Mouse (Mus musculus) naive thymus-derived CD4-positive, alpha-beta T cell, adult 2 months (primary cell): Measurements from ENCODE around the gene Fibp.

ENCODE experiments used
- DNase-seq: peaks from one replicate; pipeline ENCODE4 v3.0.0-alpha.2; 2011; ENCODE audit warnings: low read depth

Gene Fibp

DNA sequence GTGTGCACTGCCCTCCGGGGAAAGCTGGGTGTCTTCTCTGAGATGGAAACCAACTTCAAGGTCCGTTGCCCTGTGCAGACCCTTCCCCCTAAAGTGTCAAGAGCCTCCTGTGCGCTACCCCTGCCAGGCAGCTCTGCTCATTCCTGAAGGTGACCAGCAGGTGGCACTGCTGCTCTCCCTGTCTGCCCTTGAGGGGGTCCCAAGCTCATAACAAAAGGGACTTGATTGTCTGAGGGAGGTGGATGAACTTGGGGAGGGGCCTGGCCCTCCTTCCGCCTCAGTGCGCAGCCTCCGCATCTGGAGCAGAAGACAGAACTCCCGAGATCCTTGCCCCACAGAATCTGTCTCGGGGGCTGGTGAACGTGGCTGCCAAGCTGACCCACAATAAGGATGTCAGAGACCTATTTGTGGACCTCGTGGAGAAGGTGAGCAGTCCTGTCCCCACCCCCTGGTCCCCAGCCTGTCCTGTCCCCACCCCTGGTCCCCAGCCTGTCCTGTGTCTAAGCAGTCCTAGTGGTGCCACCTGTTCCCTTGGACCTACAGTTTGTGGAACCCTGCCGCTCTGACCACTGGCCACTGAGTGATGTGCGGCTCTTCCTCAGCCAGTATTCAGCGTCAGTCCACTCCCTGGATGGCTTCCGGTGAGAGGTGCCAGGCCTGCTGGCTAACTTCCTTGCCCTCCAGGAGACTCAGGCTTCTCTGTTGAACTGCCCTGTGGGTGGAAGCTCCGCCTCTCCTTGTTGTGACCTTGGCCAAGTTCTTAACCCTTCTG is 3.6 kb downstream of the Fibp start:
- DNase-seq = peak; percentile 73

DNA sequence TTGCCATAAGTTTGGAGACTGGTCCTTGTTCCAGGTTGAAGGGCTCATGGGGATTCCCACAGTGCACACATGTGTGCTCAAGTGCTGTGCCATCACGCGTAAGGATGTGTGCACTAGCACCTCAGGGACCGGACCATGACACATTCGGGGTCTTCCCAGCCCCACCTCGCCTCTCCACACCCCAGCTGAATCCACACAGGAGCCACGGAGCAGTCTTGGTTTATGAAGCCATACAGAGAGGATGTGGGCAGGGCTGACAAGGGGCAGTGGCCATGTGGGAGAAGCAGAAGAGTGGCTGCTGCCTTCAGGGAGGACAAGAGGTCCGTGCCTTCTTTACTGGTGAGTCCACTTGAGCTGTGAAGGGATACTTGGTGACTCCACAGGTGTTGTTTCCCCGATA is 4.6 kb downstream of the Fibp start:
- no peak for DNase-seq

DNA sequence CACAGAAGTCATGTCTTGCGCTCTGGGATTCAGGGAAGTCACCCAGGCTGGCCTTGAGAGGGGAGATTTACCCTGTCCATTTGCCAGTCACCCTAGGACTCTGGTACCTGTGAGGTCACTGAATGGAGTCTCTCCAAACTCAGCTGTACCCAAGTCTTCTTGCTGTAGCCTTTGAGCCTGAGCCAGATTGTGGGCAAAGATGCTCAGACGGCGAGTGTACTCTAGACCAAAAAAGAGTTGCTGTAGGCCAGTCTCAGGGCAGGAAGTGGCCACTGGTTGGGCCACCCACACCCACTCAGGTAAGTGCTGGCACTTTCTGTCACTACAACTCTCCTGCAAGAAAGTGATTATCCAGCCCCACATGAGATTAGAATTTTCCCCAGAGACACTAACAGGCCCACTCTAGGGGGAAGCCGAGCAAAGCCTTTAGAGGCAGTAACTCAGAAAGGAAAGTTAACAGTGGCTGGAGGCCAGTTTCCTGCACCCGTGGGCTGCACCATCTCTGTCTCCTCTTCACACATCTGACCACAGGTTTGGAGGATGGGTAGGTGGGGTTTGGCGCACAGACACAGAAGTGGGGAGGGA is 6.6 kb downstream of the Fibp start:
- DNase-seq = no peak

DNA sequence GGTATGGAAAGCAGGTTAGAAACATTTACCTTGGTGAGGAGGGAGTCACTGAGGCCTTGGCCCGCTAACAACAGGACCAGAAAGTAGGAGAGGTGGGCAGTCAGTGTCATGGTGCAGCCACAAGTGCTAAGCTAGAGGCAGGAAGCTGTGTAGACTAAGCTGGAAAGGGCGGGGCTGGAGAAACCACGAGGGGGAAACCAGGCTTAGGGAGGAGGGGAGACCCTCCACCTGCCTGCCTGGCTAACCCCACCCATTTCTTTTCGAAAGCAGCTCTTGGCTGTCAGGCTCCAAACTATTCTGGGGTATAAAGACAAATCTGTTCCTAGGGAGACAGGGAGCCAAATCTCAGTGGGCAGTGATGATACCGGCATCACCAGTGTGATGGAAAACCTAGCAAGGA is 8.0 kb downstream of the Fibp start, which contains the start of gene Ctsw:
Gene Ctsw (minus strand): TSS at position 134 of the 400 bp plus-strand sequence.
- peak; percentile 63 for DNase-seq

DNA sequence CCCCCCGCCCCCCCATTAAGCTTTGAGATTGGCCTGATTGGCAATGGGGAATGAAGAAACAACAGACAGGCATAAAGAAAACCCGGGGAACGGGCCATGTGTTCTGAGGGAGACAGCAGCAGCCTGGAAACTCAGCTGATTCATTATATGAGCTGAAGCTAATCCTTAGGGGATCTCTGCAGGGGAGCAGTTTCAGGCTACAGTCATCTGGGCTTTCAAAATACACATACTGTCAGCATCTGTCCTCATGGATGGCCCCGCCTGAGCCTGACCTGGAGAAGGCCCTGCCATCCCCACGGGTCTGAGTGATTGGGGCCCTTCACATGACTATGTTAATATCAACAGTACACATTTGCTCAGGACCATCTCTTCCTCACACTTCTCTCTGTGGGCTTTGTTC is 11.4 kb downstream of the Fibp start:
- no peak for DNase-seq

DNA sequence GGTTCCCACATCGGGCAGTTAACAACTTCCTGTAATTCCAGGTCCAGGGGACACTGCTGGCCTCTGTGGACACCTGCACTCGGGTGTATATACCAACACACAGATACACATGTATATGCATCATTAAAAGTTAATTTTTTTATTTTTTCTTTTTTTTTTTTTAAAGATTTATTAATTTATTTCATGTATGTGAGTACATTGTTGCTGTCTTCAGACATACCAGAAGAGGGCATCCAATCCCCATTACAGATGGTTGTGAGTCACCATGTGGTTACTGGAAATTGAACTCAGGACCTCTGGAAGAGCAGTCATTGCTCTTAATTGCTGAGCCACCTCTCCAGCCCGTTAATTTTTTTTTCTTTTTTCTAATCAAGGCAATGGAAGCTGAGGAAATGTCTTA is 12.4 kb downstream of the Fibp start:
- DNase-seq = no peak

DNA sequence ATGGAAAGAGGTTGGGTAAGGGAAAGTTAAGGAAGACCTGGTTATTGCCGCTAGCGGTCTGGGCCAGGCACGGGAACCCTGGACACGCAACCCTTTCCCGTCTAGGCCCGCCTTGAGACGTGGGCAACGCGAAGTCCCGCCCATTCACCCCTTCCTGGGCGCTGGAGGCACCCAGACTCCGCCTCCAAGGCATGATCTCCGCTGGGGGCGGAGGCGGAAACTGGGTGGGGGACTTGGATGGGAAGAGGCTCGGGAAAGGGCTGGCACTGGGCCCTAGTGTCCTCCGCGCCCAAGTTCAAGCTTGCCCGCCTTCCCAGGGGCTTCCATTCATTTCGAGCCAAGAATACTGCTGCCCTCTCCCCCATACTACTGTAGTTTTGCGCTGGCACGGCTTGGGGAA is 13.3 kb downstream of the Fibp start, which contains the start of gene Efemp2:
Gene Efemp2 (plus strand): TSS at position 235 of the 400 bp plus-strand sequence.
- peak; percentile 53 for DNase-seq

DNA sequence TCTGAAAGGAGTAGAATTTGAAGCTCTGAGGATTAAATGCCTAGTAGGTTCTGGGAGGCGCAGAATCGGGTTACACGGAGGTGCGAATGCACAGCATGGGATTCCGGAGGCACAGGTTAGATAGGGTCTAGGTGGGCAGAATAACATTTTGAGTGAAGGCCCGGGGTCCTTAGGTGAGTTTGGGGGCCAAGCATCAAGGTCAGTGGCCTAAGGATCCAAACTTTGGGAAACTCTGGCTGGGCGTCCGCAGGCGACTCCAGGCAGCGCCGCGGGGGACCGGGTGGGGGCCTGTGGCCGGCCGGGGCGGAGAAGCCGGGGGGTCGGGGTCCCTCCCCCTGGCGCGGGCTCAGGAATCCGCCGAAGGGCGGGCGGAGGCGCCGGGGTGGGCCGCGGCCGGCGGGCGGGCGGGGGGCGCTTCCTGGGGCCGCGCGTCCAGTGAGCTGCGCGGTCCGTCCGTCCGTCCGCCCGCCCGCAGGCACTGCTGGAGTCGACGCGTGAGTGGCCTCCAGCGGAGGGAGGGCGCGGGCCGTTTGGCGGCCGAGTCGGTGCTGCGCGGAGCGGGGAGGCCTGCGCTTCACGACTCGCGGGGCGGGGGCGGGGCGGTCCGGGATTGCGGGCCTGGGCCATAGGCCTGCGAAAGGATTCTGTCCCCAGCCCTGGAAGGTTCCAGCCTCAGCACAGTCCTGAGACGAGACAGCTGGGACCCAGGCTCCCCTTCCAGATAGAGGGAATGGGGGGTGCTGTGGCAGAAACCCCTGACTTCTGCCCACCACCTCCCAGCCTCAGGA is 14.1 kb downstream of the Fibp start:
- no peak for DNase-seq

DNA sequence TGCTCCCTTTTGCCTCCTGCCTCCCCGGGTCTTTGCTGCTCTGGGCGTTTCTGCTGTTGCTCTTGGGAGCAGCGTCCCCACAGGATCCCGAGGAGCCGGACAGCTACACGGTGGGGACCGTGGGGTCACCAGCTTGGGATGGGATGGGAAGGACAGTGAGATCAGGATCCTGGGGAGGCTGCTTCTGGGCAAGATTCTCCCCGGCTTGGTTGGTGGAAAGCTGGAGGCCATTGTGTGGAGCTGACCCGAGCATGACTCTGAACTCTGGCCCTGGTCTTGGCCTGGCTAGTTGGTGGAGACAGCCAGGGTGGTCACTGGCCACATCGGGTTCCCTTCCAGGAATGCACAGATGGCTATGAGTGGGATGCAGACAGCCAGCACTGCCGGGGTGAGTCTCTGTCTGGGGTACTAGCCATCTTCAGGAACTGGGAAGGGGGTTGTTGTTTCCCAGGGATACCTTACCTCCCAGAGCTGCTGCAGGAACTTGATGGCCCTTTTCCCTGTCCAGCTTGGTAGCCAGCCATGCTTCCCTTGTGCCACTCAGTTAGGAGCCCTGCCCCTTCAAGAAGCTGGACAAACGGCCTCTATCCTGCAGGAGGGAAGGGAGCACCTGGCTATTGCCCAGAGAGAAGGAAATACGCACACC is 14.8 kb downstream of the Fibp start:
- no peak for DNase-seq

DNA sequence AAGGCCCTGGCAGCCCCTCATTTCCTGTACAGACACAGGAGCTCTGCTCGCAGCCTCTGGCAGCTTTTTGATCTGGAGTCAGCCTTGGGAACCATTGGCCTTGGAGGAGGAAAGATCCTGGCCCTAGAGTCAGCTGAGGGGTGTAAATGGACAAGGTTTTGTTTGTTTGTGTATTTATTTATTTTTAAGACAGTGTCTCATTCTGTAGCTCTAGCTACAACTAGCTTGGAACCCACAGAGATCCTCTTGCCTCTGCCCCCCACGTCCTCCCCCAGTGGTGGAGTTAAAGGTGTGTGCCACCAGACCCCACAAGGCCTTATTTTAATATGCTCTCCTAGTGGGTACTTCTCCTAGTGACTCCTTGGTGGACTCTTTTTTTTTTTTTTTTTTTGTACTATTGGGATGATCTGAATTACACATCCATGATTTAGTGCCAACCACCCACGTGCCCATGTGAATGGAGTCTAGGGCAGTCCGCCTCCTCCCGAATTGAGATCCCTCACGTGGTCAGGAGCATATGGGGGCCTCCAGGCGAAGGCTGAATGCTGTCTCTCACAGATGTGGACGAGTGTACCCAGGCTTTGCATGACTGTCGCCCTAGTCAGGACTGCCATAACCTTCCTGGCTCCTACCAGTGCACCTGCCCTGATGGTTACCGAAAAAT is 16.7 kb downstream of the Fibp start:
- DNase-seq = no peak

DNA sequence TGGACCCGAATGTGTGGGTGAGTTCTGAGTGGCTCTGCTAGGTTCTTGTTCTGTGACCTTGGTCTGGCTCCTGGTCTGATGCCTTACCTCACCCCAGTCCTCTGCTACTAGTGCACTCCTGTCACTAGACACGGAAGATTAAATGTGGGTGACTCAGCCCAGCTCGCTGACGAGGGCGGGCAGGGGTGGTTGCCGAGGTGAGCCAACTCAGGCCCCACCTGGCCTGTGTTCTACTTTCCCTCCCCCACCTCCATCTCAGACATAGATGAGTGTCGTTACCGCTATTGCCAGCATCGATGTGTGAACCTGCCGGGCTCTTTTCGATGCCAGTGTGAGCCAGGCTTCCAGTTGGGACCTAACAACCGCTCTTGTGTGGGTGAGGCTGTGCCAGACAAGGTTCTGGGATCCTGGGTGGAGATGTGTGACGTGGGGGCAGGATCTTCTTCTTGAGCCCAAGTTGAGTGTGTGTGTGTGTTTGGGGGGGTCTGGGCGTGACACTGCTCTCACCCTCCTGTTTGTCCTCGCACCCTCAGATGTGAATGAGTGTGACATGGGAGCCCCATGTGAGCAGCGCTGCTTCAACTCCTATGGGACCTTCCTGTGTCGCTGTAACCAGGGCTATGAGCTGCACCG is 17.4 kb downstream of the Fibp start:
- DNase-seq = no peak

DNA sequence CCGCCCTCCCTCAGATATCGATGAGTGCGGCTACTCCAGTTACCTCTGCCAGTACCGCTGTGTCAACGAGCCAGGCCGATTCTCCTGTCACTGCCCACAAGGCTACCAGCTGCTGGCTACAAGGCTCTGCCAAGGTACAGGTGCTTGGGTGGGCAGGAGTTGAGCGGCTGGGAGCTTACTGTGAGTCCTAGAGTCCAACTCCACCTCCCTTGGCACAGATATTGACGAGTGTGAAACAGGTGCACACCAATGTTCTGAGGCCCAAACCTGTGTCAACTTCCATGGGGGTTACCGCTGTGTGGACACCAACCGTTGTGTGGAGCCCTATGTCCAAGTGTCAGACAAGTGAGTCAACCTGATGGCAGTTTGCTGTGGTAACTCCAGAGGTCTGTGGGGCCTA is 19.6 kb downstream of the Fibp start:
- no peak for DNase-seq

DNA sequence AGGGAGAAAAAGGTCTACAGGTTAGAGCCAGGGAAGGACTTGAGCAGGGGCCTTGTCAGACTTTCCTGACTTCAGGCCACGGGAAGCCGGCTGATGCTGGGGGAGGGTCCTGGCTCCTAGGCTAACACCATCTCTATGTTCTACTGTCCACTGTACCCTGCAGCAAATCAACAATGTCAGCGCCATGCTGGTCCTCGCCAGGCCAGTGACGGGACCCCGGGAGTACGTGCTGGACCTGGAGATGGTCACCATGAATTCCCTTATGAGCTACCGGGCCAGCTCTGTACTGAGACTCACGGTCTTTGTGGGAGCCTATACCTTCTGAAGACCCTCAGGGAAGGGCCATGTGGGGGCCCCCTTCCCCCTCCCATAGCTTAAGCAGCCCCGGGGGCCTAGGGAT is 21.0 kb downstream of the Fibp start:
- DNase-seq = no peak

DNA sequence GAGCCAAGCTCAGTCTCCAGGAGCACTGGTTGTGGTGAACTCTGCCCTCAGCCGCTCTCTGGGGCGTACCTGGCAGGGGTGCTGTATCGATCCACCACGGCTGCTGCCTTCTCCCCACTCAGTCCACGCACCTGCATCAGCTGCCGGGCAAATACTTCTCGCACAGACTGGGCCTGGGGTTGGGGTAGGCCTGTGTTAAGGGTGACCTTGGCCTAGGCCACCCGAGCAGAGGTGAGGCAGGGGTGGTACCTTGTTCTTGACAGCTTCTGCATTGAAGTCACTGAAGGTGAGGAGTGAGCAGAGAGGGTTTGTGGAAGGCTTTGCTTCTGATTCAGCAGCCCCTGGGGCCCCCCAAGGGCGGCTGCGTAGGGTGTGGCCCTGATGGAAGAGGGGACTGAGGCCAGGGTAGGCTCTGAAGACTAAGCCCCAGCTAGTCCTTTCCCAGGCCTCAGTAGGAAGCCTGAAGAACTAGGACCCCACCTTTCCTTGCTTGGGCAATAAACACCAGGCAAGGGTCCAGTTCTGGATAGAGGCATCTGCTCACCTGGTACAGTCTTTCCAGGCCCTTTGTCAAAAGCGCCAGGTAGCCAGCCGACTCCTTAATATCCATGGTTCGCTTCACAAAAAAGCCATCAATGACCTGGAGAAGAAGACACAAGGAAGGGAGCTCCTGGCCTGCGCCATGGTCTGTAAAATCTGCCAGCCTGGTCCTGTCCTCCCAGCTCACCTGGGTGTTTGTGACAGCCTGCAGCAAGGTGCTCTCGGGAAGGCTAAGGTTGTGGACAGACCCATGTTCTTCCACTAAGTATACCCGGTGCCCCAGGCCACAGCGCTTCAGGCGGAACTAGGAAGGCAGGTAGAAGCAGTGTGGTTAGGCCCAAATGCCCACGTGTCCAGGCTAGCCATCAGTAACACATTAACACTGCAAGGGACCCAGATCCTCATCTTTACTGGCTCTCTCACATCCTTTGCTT is 23.3 kb downstream of the Fibp start:
- DNase-seq = no peak

DNA sequence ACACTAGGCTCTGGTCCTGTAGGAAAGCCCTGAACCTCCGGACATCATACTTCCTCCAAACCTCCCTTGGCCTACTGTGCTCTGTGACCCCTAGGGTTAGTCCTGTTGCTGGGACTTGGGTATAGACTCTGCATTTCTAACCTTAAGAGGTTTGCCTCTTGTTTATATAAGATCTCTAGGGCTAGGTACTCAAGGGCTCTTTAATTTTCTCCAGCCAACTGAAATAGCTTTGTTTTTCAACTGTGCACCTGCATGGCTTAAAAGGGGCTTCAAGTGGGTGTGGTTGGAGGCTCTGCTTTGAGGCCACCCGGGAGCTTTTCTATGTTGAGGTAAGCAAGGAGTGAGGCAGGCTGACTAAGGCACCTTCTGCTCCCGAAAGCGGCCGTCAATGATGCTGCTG is 24.1 kb downstream of the Fibp start:
- DNase-seq = no peak

DNA sequence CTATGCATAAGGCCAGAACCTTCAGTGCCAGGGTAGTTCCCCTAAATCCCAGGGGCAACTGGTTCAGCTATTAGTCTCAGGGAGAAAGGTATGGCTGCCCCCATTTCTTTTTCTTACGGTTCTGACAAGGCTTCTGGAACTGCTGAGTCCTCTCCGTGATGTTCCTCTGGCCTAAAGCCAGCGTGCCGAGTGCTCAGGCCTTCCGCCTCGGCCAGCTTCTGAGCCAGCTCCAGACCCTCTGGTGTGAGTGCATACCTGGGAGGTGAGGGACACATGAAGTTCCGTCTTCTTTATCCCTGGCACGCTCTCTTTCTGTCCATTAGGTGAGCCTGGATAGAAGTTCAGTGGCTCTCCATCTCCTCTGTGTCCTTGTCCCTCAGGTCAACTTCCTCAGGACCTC is 25.0 kb downstream of the Fibp start:
- DNase-seq = no peak

DNA sequence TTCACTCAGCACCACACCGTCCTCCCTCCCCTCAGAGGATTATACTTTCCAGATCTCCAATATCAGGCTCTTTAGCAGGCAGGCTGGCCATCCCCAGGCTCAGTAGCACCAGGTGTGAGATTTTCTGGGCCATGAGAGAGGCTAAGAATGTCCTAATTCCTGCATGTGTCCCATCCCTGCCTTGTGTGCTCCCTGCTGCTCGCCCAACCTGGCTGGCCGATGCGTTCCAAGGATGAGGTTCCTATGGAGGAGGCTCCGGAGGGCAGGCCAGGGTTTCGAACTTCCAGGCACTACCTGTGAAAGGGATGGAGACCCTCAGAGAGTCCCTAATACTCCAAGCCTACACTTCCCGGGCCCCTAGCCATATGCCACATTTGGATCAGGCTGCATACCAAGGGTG is 25.4 kb downstream of the Fibp start:
- no peak for DNase-seq

DNA sequence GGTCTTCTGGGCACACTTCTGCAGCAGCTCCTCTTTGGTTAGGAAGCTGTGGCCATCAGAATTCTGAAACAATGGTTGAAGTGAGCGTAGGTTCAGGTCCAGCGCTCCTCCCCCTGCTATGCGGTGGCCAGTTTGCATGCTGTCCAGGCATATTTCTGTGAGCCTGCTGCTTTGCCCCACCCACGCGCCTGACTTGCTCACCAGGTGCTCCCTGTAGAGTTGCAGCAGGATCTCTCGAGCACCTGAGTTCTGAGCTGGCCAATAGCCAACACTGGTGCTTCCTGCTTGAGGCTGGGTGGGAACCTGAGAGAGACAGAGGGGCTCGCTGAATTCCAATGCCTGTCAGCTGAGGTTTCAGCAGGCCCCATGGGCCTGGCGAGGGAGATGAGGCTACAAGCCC is 25.9 kb downstream of the Fibp start:
- no peak for DNase-seq

DNA sequence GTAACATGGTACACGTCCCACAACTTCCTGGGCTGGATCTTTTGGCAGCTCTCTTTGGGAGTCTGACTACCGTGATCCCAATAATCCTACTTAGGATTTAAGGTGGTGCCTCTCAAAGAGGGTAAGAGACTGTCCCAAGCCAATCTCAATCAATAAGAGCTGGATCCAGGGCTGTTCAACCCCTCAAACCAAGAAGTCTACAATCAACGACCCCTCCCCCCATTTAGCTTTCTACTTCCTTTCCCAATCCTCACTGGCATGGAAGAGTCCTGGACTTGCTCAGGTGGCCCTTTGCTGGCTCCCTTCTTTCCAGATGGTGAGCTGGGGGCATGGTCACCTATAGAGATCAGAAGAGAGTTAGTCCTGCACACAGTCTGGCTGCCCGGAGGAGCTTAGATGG is 26.4 kb downstream of the Fibp start:
- DNase-seq = no peak
